Mouse (Mus musculus) liver, embryonic 14.5 days (tissue): ENCODE measurements around the gene Numa1.

ENCODE experiments used
- CTCF ChIP-seq: IDR thresholded peaks from 2 replicates; pipeline ENCODE4 v1.5.1; 2016; ENCODE audit warnings: antibody characterized with exemption, low read depth, control low read depth
- EP300 ChIP-seq: IDR thresholded peaks from 2 replicates; pipeline ENCODE4 v1.6.1; 2016; ENCODE audit warnings: antibody characterized with exemption, low read depth

- TF ChIP-seq CTCF, result peak; percentile 36; the same call in 1 of the 2 replicates
- no peak for TF ChIP-seq EP300
Measured at GRCm38 (mm10) chr7:101999461-102000151, 65.7 kb downstream of the Numa1 start.
